Mouse (Mus musculus) heart, adult 11 months (tissue): ENCODE results near the gene Bhlhe40.

Experiments
- DNase-seq: peaks from one replicate; pipeline ENCODE4 v3.0.0; 2022

Bhlhe40 gene

GRCm38 (mm10) chr6:108663241-108664194, 3.1 kb downstream of the Bhlhe40 start:
- peak; percentile 83 for DNase-seq

DNA sequence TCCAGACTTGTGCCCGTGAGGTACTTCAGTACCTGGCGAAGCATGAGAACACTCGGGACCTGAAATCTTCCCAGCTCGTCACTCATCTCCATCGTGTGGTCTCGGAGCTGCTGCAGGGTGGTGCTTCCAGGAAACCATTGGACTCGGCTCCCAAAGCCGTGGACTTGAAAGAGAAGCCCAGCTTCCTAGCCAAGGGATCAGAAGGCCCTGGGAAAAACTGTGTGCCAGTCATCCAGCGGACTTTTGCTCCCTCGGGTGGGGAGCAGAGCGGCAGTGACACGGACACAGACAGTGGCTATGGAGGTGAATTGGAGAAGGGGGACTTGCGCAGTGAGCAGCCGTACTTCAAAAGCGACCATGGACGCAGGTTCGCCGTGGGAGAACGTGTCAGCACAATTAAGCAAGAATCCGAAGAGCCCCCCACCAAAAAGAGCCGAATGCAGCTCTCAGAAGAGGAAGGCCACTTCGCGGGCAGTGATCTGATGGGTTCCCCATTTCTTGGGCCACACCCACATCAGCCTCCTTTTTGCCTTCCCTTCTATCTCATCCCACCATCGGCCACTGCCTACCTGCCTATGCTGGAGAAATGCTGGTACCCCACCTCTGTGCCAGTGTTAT, 4.2 kb downstream of the Bhlhe40 start:
- DNase-seq = peak; percentile 92

GRCm38 (mm10) chr6:108665587-108665986, 5.2 kb downstream of the Bhlhe40 start:
- no peak for DNase-seq

DNA sequence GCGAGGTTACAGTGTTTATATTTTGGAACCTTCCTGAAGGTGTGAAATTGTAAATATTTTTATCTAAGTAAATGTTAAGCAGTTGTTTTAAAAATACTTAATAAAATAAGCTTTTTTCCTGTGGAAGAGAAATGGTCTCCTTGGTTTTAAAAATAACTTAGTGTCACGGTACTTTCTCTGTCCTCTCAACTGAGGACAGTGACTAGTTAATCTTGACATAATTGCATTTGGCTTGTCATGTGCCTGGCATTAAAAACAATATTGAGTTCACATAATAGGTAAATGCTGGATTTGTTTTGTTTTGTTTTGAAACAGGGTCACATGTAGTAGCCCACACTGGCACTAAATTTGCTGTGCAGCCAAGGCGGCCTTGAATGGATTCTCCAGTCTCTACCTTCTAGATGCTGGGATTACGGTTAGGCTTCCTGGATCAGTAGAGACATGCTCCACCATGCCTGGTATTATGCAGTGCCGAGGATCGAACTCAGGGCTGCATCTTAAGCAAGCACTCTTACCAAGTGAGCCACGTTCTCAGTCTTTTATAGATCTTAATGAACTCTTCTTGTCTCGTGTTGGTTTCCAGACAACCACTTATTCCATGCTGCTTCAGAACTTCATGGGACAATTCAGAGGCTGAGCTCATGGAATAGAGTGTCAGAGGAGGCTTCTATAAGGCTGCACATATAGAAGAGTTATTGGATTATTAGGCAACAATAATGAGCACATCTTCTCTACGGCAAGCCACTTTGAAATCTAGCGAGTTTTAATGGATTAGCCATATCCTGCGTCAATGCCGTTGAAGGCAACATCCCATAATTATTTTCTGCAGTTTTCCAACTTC, 6.4 kb downstream of the Bhlhe40 start:
- peak; percentile 79 for DNase-seq

GRCm38 (mm10) chr6:108667599-108668021, 7.2 kb downstream of the Bhlhe40 start:
- DNase-seq = peak; percentile 96

GRCm38 (mm10) chr6:108668321-108668786, 7.9 kb downstream of the Bhlhe40 start:
- peak; percentile 99 for DNase-seq

DNA sequence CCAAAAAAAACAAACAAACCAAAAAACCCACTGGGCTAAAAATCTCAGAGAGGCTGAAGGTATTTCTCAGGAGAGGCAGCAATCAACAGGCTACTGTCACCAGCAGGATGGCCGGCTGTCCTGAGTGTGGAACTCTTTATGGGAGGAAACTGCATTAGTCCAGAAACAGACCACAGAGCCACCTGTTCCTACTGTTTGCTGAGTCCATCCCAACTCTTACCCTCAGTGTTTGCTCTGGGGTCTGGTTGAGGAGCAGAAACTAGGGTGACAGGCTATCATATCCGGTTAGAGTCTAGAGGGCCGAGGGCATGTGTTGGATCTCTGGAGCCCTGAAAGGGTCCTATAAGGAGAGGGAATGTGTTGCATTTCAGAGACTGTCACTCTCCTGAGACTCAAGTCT, 9.8 kb downstream of the Bhlhe40 start:
- DNase-seq = no peak

DNA sequence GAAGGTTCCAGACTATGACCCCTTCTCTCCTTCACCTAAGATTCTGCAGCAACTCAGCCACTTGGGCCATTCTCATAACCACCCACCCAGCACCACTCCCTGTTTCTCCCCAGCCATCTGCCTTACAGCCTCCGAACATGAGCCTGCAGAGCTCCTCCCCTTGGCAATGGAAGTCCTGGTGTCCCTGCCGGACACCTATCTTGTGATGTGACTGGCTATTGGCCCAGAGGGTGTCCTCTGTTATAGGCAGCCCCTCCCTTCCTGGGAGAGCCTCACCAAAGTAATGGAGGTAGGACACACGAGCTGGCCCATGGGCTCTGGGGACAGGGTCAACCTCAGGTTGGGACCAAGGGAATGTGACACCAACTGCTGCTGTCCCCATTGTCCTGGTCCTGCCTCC, 10.4 kb downstream of the Bhlhe40 start:
- DNase-seq = peak; percentile 98

DNA sequence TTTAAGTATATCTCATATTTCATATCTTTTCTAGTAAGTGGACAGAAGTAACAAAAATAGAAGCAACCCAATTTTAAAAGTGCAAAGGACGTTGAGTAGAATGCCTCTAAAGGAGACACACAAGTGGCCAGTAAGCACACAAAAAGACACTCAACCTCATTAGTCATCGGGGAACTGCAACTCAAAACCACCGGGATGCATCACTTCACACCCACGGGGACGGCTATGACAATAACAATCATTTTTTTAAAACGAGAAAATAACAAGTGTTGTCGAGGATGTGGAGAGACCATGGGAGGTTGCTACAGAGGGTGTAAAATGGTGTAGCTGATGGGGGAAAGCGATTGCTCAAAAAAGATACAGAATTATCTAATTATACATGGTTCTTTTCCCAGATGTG, 11.7 kb downstream of the Bhlhe40 start:
- DNase-seq = no peak

DNA sequence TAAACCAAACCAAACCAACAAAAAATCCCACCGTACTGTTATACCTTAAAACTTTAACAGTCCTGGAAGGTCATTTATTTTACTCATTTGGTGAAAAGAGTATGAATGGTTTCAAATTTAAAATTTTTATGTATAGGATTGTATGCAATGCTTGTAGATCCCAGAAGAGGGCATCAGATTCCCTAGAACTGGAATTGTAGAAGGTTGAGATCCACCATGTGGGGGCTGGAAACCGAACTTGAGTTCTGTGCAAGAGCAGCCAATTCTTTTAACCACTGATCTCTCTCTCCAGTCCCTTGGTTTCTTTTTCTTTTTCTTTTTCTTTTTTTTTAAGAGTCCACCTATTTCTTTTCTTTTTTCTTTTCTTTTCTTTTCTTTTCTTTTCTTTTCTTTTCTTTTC, 13.8 kb downstream of the Bhlhe40 start:
- no peak for DNase-seq

- no peak for DNase-seq
Observed at GRCm38 (mm10) chr6:108676783-108677340, 16.4 kb downstream of the Bhlhe40 start.

GRCm38 (mm10) chr6:108677697-108678096, 17.3 kb downstream of the Bhlhe40 start:
- DNase-seq = peak; percentile 98

GRCm38 (mm10) chr6:108678227-108678626, 17.8 kb downstream of the Bhlhe40 start:
- DNase-seq = peak; percentile 88

DNA sequence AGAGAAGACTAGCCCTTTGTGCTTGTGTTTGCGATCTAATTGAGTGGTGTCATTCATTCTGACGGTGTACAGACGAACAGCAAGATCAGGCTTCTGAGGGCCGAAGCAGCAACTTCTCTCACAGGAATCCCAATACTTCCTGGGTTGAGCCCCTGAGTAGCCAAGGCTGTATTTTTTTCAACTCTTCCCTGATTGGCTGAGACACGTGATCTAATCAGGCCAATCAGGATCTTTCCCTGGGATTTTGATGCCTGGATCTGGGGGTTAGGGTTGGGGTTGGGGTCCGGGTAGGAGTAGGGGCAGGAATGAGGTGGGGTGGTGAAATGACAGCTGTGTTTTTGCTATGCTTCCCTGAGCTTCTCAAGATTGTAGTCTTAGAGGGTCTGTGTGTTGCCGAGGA, 20.1 kb downstream of the Bhlhe40 start:
- no peak for DNase-seq

GRCm38 (mm10) chr6:108681084-108681483, 20.7 kb downstream of the Bhlhe40 start:
- no peak for DNase-seq

DNA sequence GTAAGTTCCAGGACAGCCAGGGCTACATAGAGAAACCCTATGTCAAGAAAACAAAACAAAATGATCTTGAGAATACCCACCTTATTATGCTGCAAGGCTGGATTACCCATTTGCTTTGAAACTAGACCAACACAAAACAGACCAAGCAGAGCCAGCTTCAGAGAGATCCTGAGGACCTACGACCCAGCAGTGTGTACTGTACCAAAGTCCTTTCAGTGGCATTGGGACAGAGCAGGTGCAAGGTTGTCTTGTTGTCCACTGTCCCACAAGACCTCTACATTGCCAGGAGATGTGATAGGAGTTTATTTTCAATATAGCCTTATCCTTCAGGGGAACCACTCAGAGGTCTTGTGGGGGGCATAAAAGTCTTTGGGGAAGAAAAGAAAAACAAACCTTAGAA, 22.7 kb downstream of the Bhlhe40 start:
- DNase-seq = no peak

DNA sequence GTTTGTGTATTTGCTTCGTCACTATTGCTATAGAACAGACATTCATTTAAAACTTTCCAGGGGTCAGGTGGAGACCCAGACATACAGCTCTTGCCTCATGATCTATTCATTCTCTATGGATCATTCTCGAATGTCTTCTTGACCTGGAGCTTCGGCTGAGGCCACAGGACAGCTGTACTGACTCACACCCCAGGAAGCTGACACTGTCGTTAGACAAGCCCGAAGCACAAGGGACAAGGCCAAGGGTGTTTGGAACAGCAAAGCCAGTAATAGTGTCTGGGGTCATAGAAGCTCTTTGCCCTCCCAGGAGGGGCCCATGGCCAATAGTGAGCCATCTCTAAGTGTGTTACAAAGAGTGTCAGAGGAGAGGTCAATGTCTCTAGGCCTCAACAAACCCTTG, 24.0 kb downstream of the Bhlhe40 start:
- no peak for DNase-seq

DNA sequence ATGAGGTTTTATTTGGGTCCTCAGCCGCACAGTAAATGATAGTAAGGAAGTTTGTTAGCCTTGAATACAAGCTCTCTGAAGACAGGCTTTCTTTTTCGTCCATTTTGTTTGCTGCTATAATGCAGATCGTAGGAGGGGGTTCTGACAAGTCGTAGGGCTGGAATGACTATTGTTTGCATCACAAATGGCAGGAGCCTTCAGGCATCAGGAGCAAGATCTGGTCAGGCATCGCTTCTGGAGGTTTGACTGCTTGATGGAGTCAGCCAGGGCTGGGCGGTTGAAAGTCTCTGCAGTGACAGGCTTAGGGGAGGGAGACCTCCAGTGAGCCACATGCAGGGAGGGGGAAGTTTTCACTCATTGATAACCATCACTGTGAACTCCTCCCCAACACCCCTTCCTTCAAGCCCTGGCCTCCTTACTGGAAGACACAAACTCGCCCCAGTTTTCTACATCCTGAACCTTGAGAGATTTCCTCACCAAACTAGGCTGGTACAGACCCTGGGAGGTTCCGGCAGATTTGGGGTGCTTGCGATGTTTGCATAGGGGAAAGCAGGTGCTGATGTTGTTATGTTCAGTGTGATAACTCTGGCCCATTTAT, 25.4 kb downstream of the Bhlhe40 start:
- DNase-seq = no peak

DNA sequence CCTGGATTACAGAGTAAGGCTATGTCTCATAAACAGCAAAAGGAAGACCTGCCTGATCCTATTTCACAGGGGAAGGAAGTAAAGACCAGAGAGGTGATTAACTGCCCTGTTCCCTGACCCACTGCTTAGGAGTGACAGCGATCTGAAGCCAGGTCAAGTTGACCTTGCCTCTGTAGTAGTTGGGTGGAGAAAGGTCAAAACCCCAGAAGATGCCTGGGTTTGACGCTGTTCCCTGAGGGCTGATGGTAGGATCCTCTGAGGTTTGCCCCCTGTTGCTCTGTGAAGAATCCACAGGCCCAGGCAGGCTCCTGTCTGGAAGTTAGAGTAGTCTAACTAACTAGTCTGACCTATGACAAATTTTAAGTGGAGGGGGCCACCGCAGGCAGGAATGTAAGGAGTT, 26.5 kb downstream of the Bhlhe40 start:
- no peak for DNase-seq

DNA sequence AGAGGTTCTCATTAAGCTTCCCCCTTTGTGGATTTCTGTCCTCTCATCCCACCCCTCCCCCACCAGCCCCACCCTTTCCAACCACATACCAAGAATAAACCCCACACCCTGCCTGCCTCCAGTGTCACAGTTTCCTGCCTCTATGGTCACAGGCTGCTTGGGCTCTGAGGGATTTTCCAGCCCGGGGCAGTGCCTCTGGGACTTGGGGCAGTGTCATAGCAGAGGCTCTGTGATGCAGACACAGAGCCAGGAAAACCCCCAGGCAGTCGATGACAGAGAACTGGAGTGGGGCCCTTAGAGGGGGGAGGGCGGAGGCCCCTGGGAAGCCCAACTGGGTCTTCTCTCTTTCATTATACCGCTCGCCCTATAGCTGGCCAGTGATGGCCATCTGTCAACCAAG, 27.9 kb downstream of the Bhlhe40 start:
- DNase-seq = no peak

DNA sequence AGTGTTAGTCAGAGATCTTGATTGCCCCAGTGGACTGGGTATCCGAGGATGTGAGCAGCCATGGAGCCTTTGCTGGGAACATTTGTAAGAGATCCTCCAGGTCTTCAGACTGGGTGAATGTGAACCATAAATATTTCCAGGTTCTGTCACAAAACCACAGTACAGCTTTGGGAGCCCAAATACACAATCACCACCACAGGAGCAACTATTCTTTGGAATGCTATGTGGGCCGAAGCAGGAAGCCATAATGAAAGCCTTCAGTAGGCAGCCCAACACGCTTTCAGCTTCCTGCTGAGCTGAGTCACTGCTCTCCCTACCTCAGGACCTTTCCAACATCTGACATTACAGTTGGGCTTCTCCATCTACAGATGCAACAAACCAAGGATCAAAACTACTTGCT, 32.6 kb downstream of the Bhlhe40 start:
- DNase-seq = no peak

DNA sequence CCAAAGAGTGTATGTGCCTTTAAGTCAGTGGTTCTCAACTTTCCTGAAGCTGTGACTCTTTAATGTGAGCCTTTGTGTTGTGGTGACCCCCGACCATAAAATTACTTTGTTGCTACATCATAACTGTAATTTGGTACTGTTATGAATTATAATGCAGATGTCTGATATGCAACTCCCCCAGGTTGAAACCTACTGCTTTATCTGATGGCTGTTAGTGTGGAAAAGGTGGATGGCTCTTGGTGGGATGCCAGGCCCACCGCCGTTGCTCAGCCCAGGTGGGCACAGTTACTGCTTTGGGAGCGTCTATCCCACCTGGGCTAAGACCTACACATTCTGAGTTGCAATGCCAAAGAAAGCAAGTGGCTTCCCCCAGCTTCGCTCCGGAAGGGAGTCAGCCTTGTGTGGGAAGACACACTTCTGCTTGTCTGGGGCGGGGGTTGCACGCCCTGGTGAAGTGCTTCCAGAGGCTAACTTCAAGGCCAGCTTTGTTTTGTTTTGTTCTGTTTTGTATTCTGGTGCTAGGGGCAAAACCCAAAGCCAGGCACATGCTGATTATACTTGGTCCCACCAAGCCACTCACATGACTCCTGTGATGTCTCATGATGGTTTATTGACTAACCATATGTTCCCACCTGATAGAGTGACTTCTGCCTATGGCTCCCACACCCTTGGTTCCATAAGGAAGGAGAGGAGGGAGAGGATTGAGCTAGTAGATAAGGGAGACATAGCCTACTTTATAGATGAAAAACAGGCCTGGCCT, 34.7 kb downstream of the Bhlhe40 start:
- no peak for DNase-seq
